Mouse (Mus musculus) naive thymus-derived CD4-positive, alpha-beta T cell, adult 2 months (primary cell): ENCODE results near the gene Gm6465.
"Not testable (repeated sequence)": the region's sequence is repeated elsewhere in the genome, so short reads cannot be mapped to it uniquely, and the experiment has no call there.

Experiments used
- DNase-seq: peaks from one replicate; pipeline ENCODE4 v3.0.0-alpha.2; 2011; ENCODE audit warnings: low read depth

Gene Gm6465

DNA sequence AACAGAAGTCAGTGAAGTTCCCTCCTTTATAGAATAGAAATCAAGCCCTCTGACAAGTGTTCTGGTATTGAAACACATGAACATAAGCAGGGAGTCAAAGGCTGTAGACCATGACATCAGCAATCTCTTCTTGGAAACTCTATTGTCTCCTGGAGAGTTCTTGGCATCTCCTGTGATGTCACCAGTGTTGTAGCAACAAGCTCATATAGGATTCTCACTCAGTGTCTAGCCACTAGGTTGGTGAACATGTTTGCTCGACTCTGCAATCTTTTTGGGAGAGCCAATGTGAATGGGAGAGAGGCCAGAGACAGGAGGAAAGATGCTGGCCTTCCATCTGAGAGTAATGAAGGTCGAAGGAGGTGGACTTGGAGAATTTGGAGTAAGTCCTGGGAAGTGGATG is at the start of gene Gm6465:
Gene Gm6465, plus strand, starts transcription at position 301 of the 400 bp plus-strand sequence.
- not testable (repeated sequence) for DNase-seq

DNA sequence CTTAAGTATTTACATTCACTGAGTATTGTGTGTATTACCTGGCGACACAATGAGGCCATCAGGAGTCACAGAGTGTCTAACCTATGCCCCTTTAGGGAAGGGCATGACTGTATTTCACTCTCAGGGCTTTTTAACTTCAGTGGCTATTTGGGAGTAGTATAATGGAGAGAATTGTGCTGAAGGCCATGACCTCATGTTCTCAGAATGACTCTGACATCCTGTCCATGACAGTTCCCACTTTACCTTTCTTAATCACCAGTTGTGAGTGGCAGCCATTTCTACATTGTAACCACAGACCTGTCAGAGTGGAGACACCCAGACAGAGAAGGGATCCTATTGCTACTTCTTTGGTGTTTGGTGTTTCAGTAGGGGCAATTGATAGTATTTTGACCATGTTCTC is 485 bp downstream of the Gm6465 start:
- DNase-seq, result not testable (repeated sequence)

DNA sequence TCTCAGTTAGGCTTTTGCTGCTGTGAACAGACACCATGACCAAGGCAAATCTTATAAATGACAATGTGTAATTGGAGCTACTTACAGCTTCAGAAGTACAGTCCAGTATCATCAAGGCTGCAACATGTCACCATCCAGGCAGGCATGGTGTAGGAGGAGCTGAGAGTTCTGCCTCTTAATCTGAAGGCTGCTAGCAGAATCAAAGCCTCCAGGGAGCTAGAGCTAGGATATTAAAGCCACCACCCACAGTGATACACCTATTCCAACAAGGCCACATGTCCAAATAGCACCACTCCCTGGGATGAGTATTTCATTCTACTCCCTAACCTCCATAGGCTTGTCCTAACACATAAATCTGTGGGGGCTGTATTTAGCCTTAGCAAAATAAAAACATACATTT is 12.6 kb downstream of the Gm6465 start:
- not testable (repeated sequence) for DNase-seq
